Mouse (Mus musculus): Measurements from ENCODE around the gene Fubp1.

DNA sequence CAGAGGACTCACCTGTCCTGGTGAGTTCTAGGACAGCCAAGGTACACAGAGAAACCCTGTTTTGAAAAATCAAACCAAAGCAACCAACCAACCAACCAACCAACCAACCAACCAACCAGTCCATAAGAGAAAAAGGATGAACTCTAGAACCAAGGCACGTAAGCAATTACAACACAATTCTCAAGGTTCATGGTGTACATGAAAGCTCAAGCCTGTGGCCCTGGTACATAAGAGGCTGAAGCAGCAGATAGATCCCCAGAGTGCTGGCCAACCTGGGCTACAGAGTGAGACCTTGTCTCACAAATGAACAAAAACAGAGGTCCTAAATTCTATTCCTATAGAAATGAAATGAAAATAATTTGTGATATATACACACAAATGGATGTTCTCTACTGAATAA lies 74.1 kb downstream of the Fubp1 start:
- no peak for TF ChIP-seq CTCF (IDR thresholded peaks at IDR 0.05; ENCODE audit: control insufficient read depth, insufficient read depth, insufficient read length)
- no peak for TF ChIP-seq USF1 (IDR thresholded peaks at IDR 0.05; ENCODE audit: low read depth)

Measured in C2C12 (cell line).